Mouse (Mus musculus): Measurements from ENCODE around the gene Rars.

DNA sequence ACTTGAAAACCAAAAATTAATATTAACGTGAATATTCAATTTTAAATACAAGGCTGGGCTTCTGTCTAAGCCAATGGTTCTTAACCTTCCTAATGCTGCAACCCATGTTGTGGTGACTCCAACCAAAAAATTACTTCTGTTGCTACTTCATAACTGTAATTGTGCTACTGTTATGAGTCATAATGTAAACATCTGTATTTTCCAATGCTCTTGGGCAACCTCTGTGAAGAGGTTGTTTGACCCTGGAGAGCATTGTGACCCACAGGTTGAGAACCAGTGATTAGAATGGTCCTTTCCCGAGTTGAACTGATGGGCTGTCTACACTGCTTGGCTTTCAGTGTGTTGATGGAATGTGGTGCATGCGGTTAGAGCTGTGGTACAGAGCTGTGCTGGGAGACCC is 57.9 kb downstream of the Rars start:
- TF ChIP-seq POLR2A (IDR thresholded peaks at IDR 0.05; ENCODE audit: extremely low read depth, insufficient read depth, low read length) (no peak), CTCF (IDR thresholded peaks at IDR 0.05; ENCODE audit: extremely low read depth, insufficient read depth, low read length) (no peak)
